Mouse (Mus musculus) G1E-ER4 (cell line): ENCODE measurements around the gene Bhlha15. TPM values are rescaled to one million over a fixed set of nuclear protein-coding genes. Genes with fewer than 3 reads are reported as not detected.

Experiments used
- GATA1 ChIP-seq: IDR thresholded peaks from one replicate; pipeline ENCODE4 v1.8.0; 2012; ENCODE audit warnings: low read length, inconsistent platforms
- polyA plus RNA-seq: library from polyadenylated mRNA; stranded (reverse); fragments of >175 nt; gene quantifications from 2 replicates; pipeline ENCODE4 v1.2.3, GENCODE M21; 2012

Gene Bhlha15
- polyA plus RNA-seq, 1 experiment, result 0.55 TPM

- TF ChIP-seq GATA1, result no peak
Measured at GRCm38 (mm10) chr5:144215992-144216391, 25.9 kb downstream of the Bhlha15 start.

- TF ChIP-seq GATA1, result no peak
Measured at GRCm38 (mm10) chr5:144218061-144218460, 28.0 kb downstream of the Bhlha15 start.

- no peak for TF ChIP-seq GATA1
Measured at GRCm38 (mm10) chr5:144219306-144219705, 29.2 kb downstream of the Bhlha15 start.

GRCm38 (mm10) chr5:144219936-144220335 lies 29.9 kb downstream of the Bhlha15 start:
- no peak for TF ChIP-seq GATA1

- no peak for TF ChIP-seq GATA1
Measured at GRCm38 (mm10) chr5:144221305-144221704, 31.2 kb downstream of the Bhlha15 start.

- no peak for TF ChIP-seq GATA1
Measured at GRCm38 (mm10) chr5:144222811-144223502, 32.9 kb downstream of the Bhlha15 start.

- no peak for TF ChIP-seq GATA1
Measured at GRCm38 (mm10) chr5:144223503-144223862, 33.4 kb downstream of the Bhlha15 start, which contains the start of gene Tecpr1. Tecpr1 (minus strand) TSS chr5:144223615.

GRCm38 (mm10) chr5:144223899-144224816 lies 34.1 kb downstream of the Bhlha15 start:
- no peak for TF ChIP-seq GATA1

- no peak for TF ChIP-seq GATA1
Measured at GRCm38 (mm10) chr5:144226220-144226619, 36.1 kb downstream of the Bhlha15 start.

GRCm38 (mm10) chr5:144230216-144230615 lies 40.1 kb downstream of the Bhlha15 start:
- TF ChIP-seq GATA1, result no peak

GRCm38 (mm10) chr5:144231410-144231809 lies 41.3 kb downstream of the Bhlha15 start:
- TF ChIP-seq GATA1, result no peak

GRCm38 (mm10) chr5:144232531-144232930 lies 42.4 kb downstream of the Bhlha15 start:
- TF ChIP-seq GATA1, result no peak

- TF ChIP-seq GATA1, result no peak
Measured at GRCm38 (mm10) chr5:144234222-144234621, 44.1 kb downstream of the Bhlha15 start.

- TF ChIP-seq GATA1, result no peak
Measured at GRCm38 (mm10) chr5:144234714-144235113, 44.6 kb downstream of the Bhlha15 start.

GRCm38 (mm10) chr5:144238969-144239368 lies 48.9 kb downstream of the Bhlha15 start:
- no peak for TF ChIP-seq GATA1

Other genes with a start within 250 kb of the Bhlha15 start
- gene Ccz1, start 175.4 kb upstream of the Bhlha15 start, polyA plus RNA-seq, result 62.8 and 74.6 TPM in 2 replicates
- not detected in 2 replicates for gene Ocm, start 163.6 kb upstream of the Bhlha15 start, polyA plus RNA-seq
- gene Lmtk2, start 89.8 kb upstream of the Bhlha15 start, polyA plus RNA-seq, result 6.3 and 8.3 TPM in 2 replicates
- gene Tecpr1, start 33.3 kb downstream of the Bhlha15 start, polyA plus RNA-seq, result 5.4 and 5.9 TPM in 2 replicates
- 65.7 and 69.0 TPM in 2 replicates for gene Bri3, start 54.2 kb downstream of the Bhlha15 start, polyA plus RNA-seq
- gene Baiap2l1, start 167.8 kb downstream of the Bhlha15 start, polyA plus RNA-seq, result not detected in 2 replicates